Mouse (Mus musculus) thymus, adult 2 months (tissue): ENCODE results near the gene Ltbp2.

Experiments
- CTCF ChIP-seq: fragments of 200-500 bp; IDR thresholded peaks from 2 replicates; pipeline ENCODE4 v1.5.1; 2012; ENCODE audit warnings: mild to moderate bottlenecking, control low read depth, low read length, moderate library complexity, borderline replicate concordance; ENCODE audit not compliant: control insufficient read depth, poor library complexity, insufficient read depth; ENCODE audit errors: extremely low read depth
- POLR2A ChIP-seq: fragments of 200-500 bp; IDR thresholded peaks from 2 replicates; pipeline ENCODE4 v1.6.1; 2012; ENCODE audit warnings: mild to moderate bottlenecking, low read length, control low read depth, moderate library complexity; ENCODE audit not compliant: control insufficient read depth, poor library complexity, insufficient read depth; ENCODE audit errors: extremely low read depth

- TF ChIP-seq CTCF, result no peak
- TF ChIP-seq POLR2A, result no peak
These were observed 21.8 kb downstream of the Ltbp2 start for GRCm38 (mm10) chr12:84854392-84855033.
